Mouse (Mus musculus): ENCODE data around the gene Nipsnap3b.

Gene Nipsnap3b

GRCm38 (mm10) chr4:53011732-53012361 is at the start of gene Nipsnap3b:
TSS of gene Nipsnap3b (plus strand) at chr4:53011880.
- peak; percentile 99 for DNase-seq

GRCm38 (mm10) chr4:52964247-52964646 is 47.4 kb upstream of the Nipsnap3b start, which contains the start of gene Olfr270:
TSS of gene Olfr270 (plus strand) at chr4:52964547.
- DNase-seq, result no peak

GRCm38 (mm10) chr4:52985216-52985615 is 26.5 kb upstream of the Nipsnap3b start:
- peak; percentile 47 for DNase-seq

GRCm38 (mm10) chr4:52986266-52986665 is 25.4 kb upstream of the Nipsnap3b start:
- DNase-seq, result no peak

GRCm38 (mm10) chr4:52989248-52989647 is 22.4 kb upstream of the Nipsnap3b start, which contains the start of gene Nipsnap3a:
TSS of gene Nipsnap3a (plus strand) at chr4:52989272.
- DNase-seq, result peak; percentile 46

GRCm38 (mm10) chr4:52999449-52999848 is 12.2 kb upstream of the Nipsnap3b start:
- DNase-seq, result no peak

GRCm38 (mm10) chr4:53000154-53000553 is 11.5 kb upstream of the Nipsnap3b start:
- DNase-seq, result no peak

- DNase-seq, result peak; percentile 37
Observed at GRCm38 (mm10) chr4:53009183-53009582, 2.5 kb upstream of the Nipsnap3b start.

- no peak for DNase-seq
Observed at GRCm38 (mm10) chr4:53009871-53010270, 1.8 kb upstream of the Nipsnap3b start.

GRCm38 (mm10) chr4:53014421-53014820 is 2.7 kb downstream of the Nipsnap3b start:
- DNase-seq, result no peak

- no peak for DNase-seq
Observed at GRCm38 (mm10) chr4:53015024-53015423, 3.3 kb downstream of the Nipsnap3b start.

GRCm38 (mm10) chr4:53018392-53018791 is 6.7 kb downstream of the Nipsnap3b start:
- no peak for DNase-seq

GRCm38 (mm10) chr4:53023189-53023925 is 11.7 kb downstream of the Nipsnap3b start:
- no peak for DNase-seq

- no peak for DNase-seq
Observed at GRCm38 (mm10) chr4:53024397-53024796, 12.7 kb downstream of the Nipsnap3b start.

GRCm38 (mm10) chr4:53027811-53028210 is 16.1 kb downstream of the Nipsnap3b start:
- DNase-seq, result no peak

GRCm38 (mm10) chr4:53030326-53030948 is 18.8 kb downstream of the Nipsnap3b start:
- peak; percentile 68 for DNase-seq

GRCm38 (mm10) chr4:53043819-53044218 is 32.1 kb downstream of the Nipsnap3b start:
- no peak for DNase-seq

GRCm38 (mm10) chr4:53045807-53046206 is 34.1 kb downstream of the Nipsnap3b start:
- DNase-seq, result no peak

- no peak for DNase-seq
Observed at GRCm38 (mm10) chr4:53046238-53047022, 34.8 kb downstream of the Nipsnap3b start.

- no peak for DNase-seq
Observed at GRCm38 (mm10) chr4:53062301-53063008, 50.8 kb downstream of the Nipsnap3b start.

Measured in embryo, embryonic 11 days (tissue).